Mouse (Mus musculus) v-Abl transformed pro-B cells (cell line): ENCODE measurements around the gene Clic4.

Experiments used
- in situ Hi-C, 2 experiments: fragments of 400-800 bp; cut with MboI; formaldehyde crosslinking; loops; one replicate each; pipeline ENCODE4 v1.15.1; 2025; ENCODE audit not compliant: unreplicated experiment in 2 of 2

Clic4 gene

GRCm38 (mm10) chr4:135272640-135273306 is at the start of gene Clic4:
TSS of gene Clic4 (minus strand) at chr4:135272814.
- in situ Hi-C loops = no loop called here

DNA sequence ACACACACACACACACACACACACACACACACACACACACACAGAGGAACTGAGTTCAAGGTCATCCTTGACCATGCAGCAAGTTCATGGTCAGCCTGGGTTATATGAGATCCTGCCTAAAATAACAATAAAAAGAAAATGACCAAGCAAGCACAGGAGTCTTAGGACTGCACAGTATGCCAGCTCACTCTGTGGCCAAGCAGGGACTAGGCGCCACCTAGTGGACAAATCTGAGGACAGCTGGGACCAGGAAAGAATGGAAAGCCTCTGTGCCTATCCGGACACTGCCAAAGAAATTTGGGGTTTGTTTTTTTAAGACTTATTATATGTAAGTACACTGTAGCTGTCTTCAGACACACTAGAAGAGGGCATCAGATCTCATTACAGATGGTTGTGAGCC is 45.4 kb upstream of the Clic4 start:
- in situ Hi-C loops = loop anchor here (5.0 to 10.0 kb wide), 4 partner anchors 96 to 373 kb away; no protein-coding TSS in a partner anchor

DNA sequence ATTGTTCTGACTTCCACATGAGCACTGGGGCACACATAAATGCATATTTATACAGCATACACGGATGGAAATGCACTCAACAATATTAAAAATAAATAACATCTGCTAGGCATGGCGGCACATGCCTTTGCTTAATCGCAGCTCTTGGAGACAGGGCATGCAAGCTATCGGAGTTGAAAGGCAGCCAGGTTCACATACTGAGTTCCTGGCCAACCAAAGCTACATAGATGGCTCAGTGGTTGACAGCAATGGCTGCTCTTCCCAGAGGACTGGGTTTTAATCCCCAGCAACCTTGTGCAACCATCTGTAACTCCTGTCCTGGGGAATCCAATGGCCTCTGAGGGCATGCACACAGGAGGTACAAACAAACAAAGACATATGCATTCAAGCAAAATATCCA is 44.9 kb upstream of the Clic4 start:
- in situ Hi-C loops = loop anchor here (5.0 to 10.0 kb wide), 4 partner anchors 95 to 373 kb away; no protein-coding TSS in a partner anchor

- in situ Hi-C loops = loop anchor here (5.0 to 10.0 kb wide), 4 partner anchors 93 to 370 kb away; no protein-coding TSS in a partner anchor
These were observed 42.7 kb upstream of the Clic4 start for GRCm38 (mm10) chr4:135315287-135315686.

DNA sequence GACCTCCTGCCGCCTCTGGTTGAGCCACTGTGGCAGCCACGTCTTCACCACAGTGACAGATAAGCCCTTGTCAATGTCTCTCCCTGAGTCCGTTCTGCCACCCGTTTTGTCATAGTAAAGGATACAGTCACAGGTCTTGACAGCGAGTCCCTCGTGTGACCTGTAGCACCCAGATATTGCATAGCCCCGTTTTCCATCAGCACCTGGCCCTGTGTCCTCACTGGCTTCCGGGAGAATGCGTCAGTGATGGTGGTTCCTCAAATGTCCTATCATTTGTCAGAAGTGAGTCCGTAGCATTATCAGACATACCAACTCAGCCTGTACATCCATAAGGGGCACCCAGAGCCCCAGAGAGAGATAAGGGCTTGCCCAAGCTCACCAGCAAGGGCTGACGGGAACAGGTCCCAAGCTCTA is 41.8 kb upstream of the Clic4 start:
- in situ Hi-C loops = loop anchor here (5.0 to 10.0 kb wide), 3 partner anchors 37 to 370 kb away; no protein-coding TSS in a partner anchor

DNA sequence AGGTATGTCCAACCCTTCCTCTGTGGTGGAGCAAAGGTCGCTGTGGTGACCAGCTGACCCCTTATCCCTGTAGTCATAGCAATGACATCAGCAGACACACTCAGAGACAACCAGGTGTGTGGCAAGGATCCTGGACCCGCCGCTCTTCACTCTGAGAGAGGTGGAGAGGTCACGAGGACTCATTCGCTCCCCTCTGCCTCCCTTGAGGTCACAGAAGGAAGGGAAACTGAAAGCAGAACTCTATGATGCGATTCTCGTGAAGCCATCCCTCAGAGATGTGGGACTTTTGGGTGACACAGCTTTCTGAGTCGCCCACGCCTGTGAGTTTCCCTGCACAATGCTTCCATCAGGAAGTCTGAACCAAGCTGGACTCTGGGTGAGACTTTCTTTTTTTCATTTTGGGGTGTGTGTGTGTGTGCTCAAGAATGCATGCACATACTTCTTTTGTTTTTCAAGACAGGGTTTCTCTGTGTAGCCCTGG is 41.2 kb upstream of the Clic4 start:
- in situ Hi-C loops = loop anchor here (5.0 to 10.0 kb wide), 3 partner anchors 36 to 369 kb away; no protein-coding TSS in a partner anchor

- in situ Hi-C loops = loop anchor here (5.0 to 10.0 kb wide), 3 partner anchors 36 to 368 kb away; no protein-coding TSS in a partner anchor
These were observed 40.6 kb upstream of the Clic4 start for GRCm38 (mm10) chr4:135313111-135313691.

DNA sequence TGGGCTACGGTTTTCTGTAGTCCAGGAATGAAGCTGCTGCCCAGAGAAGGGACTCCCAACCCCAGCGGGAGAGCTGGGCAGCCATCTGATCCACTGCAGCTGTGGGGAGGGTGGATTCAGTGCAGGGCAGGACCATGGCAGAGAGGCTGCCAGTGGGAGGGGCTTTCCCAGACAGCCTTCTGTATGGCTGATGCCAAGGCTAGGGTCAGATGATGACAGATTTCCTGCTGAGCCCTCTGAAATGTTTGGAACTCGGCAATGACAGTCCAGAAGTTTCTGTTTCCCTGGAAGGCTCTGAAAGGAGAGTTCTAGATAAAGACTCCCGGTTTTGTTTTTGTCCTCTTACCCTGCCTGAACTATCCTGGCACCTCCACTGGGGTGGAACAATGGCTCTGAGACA is 40.1 kb upstream of the Clic4 start:
- in situ Hi-C loops = loop anchor here (5.0 to 10.0 kb wide), 3 partner anchors 35 to 368 kb away; no protein-coding TSS in a partner anchor

- in situ Hi-C loops = loop anchor here (5.0 to 10.0 kb wide), 3 partner anchors 33 to 366 kb away; no protein-coding TSS in a partner anchor
These were observed 37.8 kb upstream of the Clic4 start for GRCm38 (mm10) chr4:135310371-135310770.

DNA sequence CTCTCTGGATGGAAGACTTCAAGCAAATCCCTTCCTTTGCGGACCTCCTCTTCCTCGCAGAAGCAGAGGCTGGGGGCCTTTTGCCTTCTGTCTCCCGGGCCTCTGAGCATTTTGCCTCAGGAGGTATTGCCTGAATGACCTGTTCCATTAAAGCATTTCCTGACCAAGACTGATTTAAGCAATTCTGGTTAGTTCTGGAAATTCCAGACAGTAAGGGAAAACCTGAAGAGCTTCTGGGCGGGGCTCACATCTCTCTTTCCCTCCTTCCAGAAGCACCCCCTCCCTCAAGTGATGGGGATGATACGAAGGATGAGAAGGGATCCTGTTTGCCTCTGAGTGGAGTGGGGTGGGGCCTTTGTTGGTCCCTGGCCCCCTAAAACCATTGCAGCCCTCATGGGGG is 37.1 kb upstream of the Clic4 start:
- in situ Hi-C loops = loop anchor here (5.0 to 10.0 kb wide), 3 partner anchors 32 to 365 kb away; no protein-coding TSS in a partner anchor

DNA sequence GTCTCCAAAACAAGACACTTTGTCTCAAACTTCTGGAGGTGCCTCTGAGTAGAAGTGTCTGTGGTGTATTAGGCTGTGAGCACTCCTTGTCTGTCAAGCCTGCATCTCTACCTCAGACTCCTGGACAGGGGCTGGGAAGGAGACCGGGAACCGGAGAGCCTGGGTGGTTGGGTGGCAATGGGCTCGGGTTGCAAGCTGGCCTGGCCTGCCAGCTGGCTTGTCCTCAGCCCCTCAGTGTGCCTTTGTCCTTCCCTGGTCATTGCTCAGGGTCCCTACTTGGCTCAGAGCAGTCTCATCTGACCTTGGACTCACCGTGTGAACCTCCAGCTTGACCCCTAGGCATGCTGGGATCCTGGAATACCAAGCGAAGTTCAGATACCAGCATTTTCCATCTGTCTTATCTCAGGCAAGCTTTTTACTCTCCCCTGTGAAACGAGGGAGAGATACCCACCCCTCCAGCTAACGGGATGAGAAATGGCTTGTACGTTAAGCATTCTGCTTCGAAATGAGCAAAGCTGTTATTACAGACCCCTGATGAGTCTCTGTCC is 36.6 kb upstream of the Clic4 start:
- in situ Hi-C loops = no loop called here

GRCm38 (mm10) chr4:135306971-135307632 is 34.5 kb upstream of the Clic4 start:
- in situ Hi-C loops = no loop called here

- in situ Hi-C loops = no loop called here
These were observed 33.9 kb upstream of the Clic4 start for GRCm38 (mm10) chr4:135306533-135306932.

DNA sequence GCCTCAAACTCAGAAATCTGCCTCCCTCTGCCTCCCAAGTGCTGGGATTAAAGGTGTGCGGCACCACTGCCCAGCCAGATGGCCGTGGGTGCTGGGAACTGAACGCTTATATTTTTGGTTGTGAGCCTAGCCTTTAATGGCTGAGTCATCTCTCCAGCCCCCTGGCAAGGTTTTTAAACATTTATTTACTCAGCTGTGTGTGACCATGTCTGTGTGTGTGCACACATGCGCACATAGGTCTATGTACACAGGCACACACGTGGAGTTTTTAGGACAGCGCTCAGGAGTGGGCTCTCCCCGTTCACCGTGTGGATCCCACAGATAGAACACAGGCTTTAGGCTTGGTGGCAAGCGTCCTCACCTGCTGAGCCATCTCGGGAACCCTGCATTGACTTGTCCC is 29.6 kb upstream of the Clic4 start:
- in situ Hi-C loops = no loop called here

DNA sequence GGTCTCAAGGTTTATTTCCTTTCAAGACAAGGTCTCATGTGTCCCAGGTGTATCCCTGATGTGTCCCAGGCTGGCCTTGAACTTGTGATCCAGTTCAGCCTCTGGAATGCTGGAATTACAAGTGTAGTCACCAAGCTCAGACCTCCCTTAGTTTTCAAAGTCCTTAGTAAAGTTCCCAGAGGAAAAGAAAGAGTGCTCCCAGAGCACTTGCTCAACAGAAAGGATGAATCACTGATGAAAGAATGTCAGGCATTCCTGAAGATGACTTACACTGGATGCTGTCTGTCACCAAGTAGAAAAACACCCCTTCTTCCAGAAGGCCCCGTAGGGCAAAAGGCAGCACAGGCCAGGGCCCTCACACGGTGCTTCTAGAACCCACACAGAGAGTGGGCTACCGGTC is 28.6 kb upstream of the Clic4 start:
- in situ Hi-C loops = no loop called here

DNA sequence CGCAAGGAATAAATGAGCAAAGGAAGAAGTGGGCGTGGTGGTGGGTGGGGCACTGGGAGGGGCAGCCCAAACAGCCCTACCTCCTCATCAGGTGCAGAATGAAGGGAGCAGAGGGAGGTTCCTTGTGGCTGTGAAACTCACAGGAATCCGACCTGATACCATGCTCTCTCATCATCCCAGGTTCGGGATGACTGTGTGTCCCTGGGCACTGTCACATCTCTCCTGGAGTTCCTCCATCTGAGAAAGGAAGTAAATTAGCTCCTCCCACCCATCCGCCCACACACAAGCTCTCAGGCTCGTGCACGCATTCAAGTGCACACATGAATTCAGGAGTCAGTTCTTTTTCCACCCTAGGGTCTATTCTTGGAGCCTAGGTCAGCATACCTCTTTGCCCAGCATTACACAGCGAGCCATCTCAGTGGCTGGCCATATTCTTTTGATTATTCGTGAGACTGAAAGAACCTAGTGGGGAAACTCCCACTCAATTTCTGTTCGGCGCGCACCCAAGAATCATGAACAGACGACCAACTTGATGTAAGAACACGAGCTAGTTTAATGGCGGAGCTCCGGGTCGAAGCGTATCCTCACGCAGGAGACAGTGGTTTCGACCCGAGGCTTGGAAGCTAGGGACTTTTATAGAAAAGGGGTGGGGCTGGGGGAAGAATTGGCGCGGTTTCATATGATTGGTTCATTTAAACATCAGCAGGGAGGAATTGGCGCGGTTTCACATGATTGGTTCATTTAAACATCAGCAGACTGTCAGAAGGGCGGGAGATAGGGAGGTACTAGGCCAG is 27.8 kb upstream of the Clic4 start:
- in situ Hi-C loops = no loop called here

- in situ Hi-C loops = no loop called here
These were observed 26.1 kb upstream of the Clic4 start for GRCm38 (mm10) chr4:135298680-135299079.

DNA sequence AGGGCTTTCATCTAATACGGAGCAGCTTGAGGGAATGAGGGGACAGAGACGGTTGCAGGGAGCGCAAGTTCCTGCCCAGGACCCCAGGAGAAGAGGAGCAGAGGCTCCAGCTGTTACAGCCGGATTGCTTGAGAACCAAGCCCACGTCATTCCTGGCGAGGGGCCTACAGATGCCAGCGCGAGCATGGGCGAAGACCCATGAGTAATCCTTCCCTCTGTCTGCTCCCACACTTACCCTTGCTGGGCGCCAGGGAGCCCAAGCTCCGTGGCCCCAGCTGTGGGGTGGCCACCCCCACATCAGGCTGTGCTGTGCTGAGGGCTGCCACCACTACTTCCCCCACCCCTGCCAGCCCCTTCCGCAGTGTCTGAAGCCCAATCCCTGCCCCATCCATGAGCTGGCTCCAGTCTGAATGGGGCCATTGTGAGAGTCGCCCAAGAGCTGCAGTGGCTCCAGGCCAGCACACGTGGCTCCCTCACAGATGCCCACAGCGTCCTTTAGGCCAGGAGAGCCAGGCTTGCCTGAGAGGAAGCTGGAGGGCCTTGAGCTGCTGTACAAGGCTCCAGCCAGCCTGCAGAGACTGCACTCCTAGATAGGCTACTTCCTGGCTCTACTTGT is 25.4 kb upstream of the Clic4 start:
- in situ Hi-C loops = no loop called here

DNA sequence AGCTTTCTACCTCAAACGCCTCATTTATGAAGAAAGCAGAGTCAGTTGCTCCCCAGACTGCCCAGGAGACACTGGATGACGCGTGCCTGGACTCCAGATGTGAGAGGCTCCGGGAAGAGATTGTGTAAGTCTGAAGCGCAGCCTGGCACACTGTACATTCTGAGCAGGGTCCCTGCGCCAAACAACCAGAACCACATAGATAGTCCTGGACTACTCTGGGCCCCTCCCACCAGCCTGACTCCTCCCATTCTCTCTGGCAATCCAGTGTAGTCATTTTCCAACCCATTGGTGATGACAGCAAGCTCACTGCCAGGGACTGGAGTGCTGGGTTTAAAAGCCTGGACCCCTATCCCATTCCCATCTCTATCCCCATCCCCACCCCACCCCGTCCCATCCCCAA is 24.5 kb upstream of the Clic4 start:
- in situ Hi-C loops = no loop called here

DNA sequence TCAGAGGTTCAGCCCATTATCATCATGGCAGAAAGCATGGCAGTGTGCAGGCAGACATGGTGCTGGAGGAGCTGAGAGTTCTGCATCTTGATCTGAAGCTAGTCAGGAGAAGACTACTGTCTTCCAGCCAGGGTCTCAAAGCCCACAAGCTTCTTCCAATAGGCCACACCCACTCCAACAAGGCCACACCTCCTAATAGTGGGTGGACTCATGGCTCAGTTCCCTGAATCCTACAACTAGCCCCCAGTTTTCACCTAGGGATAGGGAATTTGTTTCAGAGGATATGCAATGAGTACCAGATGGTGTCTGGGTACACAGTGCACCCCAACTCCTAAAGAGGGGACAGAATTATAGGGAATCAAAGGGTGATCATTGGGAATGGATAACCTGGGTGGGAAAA is 24.0 kb upstream of the Clic4 start:
- in situ Hi-C loops = no loop called here
